Mouse (Mus musculus) testis, adult 2 months (tissue): ENCODE results near the gene Nxph4. TPM values are rescaled to one million over a fixed set of nuclear protein-coding genes. Genes with fewer than 3 reads are reported as not detected.

Source experiments
- H3K27ac ChIP-seq: fragments of 200-500 bp; 2 replicates; pipeline ENCODE4 v1.5.1; 2012; ENCODE audit warnings: low read depth, low read length; ENCODE audit not compliant: control insufficient read depth, insufficient read depth
- H3K27me3 ChIP-seq: fragments of 200-500 bp; 2 replicates; pipeline ENCODE4 v1.6.1; 2012; ENCODE audit warnings: mild to moderate bottlenecking, low read length, moderate library complexity; ENCODE audit not compliant: control insufficient read depth, insufficient read depth
- H3K36me3 ChIP-seq: fragments of 200-500 bp; 2 replicates; pipeline ENCODE4 v1.6.1; 2012; ENCODE audit warnings: mild to moderate bottlenecking, low read length; ENCODE audit not compliant: control insufficient read depth, insufficient read depth
- H3K4me1 ChIP-seq: fragments of 200-500 bp; 2 replicates; pipeline ENCODE4 v1.6.1; 2012; ENCODE audit warnings: low read length; ENCODE audit not compliant: control insufficient read depth, insufficient read depth
- H3K4me3 ChIP-seq: fragments of 200-500 bp; 2 replicates; pipeline ENCODE4 v1.5.1; 2012; ENCODE audit warnings: low read depth, mild to moderate bottlenecking, low read length, moderate library complexity, mixed read lengths; ENCODE audit not compliant: control insufficient read depth
- CTCF ChIP-seq: fragments of 200-500 bp; IDR thresholded peaks from 2 replicates; pipeline ENCODE4 v1.5.1; 2012; ENCODE audit warnings: low read depth, mild to moderate bottlenecking, inconsistent platforms, low read length, moderate library complexity; ENCODE audit not compliant: control insufficient read depth, insufficient read depth, insufficient replicate concordance
- POLR2A ChIP-seq: fragments of 200-500 bp; IDR thresholded peaks from 2 replicates; pipeline ENCODE4 v1.6.1; 2012; ENCODE audit warnings: low read depth, mild to moderate bottlenecking, inconsistent platforms, low read length, moderate library complexity; ENCODE audit not compliant: control insufficient read depth
- polyA plus RNA-seq: library from polyadenylated mRNA; depleted of rRNA; stranded (reverse); fragments of >200 nt; gene quantifications from 2 replicates; pipeline ENCODE4 v1.2.3, GENCODE M21; 2012; rRNA removed

The Nxph4 gene
- 0.36 and 0.51 TPM in 2 replicates for polyA plus RNA-seq

DNA sequence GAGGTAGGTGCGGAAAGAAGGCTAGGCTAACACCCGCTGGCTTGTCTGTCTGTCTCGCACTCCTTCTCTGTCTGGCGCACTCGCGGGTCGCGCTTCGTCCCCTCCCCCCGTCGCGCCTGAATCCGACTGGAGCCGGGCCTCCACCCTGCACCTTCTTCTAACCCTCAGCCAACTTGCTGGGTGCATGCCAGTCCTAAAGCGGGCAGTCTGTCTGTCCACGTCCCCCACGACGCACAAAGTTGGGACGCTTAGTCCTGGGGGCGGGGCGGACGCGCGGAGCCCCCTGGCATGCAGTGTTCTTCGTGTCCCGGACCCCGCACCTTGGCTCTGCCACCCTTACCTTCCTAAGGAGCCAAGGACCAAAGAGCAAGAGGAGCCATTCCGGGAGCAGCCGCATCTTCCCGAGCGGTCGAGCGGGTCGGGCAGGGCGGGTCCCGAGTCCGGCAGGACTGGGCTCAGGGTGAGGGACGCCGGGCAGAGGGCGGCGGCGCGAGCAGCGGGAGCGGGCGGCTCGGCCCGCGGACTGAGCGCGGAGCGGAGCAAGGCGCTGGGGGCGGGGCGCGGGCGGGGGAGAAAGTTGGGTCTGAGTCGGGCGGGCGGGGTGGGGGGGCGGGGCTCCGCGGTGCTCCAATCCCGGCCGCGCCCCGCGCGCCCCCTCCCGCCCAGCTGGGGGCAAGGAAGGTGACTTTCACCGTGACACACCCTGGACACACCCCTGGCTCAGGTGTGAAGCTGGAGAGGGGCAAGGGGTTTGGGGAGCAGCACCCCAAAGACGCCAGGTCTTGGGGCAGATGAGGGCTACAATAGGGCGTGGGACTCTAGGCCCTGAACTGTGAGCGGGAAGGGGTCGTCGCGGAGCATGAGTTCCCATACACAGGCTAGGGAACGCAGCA is at the start of gene Nxph4:
Gene Nxph4 (minus strand): TSS at position 524 of the 893 bp plus-strand sequence.
- Histone ChIP-seq H3K4me3 (peak within 1 kb of the TSS; percentile 59), H3K27me3 (peaks cover 3% of the 10 kb centered on the region), H3K27ac (no peak within 1 kb of the TSS), H3K4me1 (peaks cover 10% of the 10 kb centered on the region), H3K36me3 (no peaks in the 10 kb centered on the region)
- no peak for TF ChIP-seq CTCF
- TF ChIP-seq POLR2A = no peak

DNA sequence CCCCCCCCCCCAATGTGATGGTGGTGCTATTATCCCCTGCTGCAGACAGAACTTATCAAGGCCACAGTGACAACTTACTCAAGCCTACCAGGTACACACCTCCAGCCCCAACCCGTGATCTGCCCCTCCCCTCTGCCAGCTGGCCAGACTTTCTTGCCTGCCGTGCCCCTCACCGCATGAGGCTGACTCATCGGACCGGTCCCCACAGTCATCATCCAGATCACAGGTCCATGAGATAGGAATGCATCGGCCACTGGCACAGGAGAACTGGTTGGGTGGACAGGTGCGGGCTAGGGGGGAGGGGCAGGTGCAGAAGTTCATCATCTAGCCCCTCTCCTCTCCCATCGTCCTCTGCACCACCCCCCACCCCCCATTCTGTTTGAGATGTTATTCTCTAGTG is 49.3 kb upstream of the Nxph4 start:
- no peak for TF ChIP-seq POLR2A
- no peak for TF ChIP-seq CTCF
- Histone ChIP-seq H3K4me1 (no peaks in the 10 kb centered on the region), H3K36me3 (no peaks in the 10 kb centered on the region)

DNA sequence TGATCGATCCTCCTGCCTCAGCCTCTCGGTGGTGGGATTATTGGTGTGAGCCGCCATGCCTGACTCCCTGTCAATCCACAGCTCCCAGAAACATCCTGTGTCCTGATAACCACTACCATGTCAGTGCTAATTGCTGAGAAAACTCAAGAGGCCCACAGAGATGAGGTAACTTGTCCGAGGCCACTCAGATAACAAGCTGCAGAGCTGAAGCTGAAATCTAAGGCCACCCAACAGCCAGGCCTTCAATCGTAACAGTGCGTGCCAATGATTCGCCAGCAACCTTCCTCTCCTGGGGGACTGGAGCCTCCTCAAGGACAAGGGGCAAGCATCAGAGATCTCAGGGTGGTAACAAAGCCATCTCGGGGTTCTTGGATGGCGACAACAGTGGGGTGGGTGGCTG is 46.9 kb upstream of the Nxph4 start:
- no peaks in the 10 kb centered on the region for H3K36me3 ChIP-seq
- no peak for TF ChIP-seq POLR2A
- TF ChIP-seq CTCF = no peak
- H3K4me1 ChIP-seq = no peaks in the 10 kb centered on the region
- no peaks in the 10 kb centered on the region for H3K27me3 ChIP-seq
- H3K4me3 ChIP-seq = no peak overlapping the region
- no peak overlapping the region for H3K27ac ChIP-seq

More for the DNA sequence above, 49.3 kb upstream of the Nxph4 start:
- H3K4me3 ChIP-seq = no peak overlapping the region
- H3K27me3 ChIP-seq = no peaks in the 10 kb centered on the region
- H3K27ac ChIP-seq = no peak overlapping the region

DNA sequence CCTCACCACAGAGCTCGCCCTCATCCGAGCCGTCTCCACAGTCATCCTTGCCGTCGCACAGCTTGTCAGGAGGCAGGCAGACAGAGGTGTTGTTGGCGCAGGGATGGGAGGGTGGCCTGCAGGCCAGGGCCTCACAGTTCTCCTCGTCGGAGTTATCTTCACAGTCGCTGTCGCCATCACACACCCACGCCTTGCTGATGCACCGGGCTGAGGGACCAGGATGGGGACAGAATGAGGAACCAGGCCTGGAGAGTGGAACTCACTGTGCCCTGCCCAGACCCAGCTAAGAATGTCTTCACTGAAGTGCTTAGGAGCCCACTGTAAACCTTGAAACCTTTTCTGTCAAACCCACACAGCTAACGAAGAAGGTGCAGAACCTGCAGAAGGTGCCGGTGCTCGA is 43.6 kb upstream of the Nxph4 start:
- Histone ChIP-seq H3K27ac (no peak overlapping the region), H3K4me1 (no peaks in the 10 kb centered on the region), H3K36me3 (no peaks in the 10 kb centered on the region), H3K4me3 (no peak overlapping the region), H3K27me3 (no peaks in the 10 kb centered on the region)
- TF ChIP-seq POLR2A (no peak), CTCF (no peak)

DNA sequence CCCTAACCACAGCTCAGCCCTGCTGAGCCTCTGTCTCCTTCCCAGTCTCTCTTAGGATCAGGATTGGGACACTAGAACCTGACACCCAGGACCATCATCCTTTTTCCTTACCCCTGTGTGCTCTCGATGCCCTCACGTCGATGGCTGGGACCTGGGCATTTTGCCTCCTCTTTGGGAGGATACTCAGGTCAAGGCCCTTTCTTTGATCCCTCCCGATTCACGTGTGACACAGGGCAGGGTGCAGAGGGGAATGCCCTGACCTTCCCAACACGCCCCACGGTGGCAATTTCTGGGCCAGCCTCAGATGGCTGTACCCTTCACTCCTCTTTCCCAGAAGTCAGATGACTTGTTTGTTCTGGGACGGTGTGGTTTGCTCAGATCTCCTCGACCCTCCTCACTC is 42.8 kb upstream of the Nxph4 start:
- H3K4me3 ChIP-seq = no peak overlapping the region
- H3K36me3 ChIP-seq = no peaks in the 10 kb centered on the region

DNA sequence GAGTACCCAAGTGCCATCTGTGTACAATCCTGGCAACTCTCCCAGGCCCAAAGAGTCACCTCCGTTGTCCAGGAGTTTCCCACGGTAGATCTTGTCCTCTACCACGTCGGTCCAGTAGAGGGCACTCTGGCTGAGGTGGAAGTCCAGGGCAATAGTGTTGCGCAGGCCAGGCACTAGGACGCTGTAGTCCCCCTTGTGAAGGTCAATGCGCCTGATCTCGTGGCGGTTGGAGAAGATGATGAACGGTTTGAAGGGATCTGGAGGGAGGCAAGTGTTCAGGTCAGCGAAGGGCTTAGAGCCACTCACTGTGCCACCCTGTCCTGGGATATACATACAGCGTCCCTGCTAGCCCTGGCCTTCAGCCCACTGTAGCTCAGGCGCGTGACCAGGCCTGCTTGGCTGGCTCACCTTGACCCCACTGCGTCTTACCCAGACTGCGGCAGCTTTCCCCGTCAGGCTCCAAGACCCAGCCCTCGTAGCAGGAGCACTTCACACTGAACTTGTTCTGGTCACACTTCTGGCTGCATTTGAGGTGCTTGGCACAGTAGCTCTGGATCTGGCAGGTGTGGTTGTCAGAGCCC is 42.1 kb upstream of the Nxph4 start:
- no peaks in the 10 kb centered on the region for H3K36me3 ChIP-seq
- TF ChIP-seq CTCF = peak; percentile 69; the same call in 1 of the 2 replicates
- no peak for TF ChIP-seq POLR2A

More for the DNA sequence above, 42.8 kb upstream of the Nxph4 start:
- Histone ChIP-seq H3K27ac (no peak overlapping the region), H3K27me3 (no peaks in the 10 kb centered on the region), H3K4me1 (no peaks in the 10 kb centered on the region)
- no peak for TF ChIP-seq POLR2A
- TF ChIP-seq CTCF = no peak

DNA sequence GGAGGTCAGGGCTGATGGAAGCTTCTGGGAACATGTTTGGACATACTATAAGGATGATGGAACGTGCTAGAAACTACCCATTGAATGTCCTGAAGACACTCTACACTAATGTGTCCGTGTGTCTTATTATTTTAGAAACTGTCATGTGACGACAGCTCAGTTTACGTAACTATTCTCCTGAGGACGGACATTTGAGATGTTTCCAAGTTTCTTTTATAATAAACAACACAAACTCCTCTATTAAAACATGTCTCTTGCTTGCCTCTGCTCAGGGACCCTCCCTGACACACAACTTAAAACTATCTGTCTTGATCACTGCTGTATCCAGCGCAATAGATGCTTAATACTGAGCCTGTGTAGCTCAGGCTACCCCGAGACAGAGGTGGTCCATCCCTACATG is 41.4 kb upstream of the Nxph4 start:
- Histone ChIP-seq H3K27me3 (no peaks in the 10 kb centered on the region), H3K27ac (no peak overlapping the region), H3K4me1 (no peaks in the 10 kb centered on the region), H3K36me3 (no peaks in the 10 kb centered on the region), H3K4me3 (no peak overlapping the region)
- TF ChIP-seq CTCF (no peak), POLR2A (no peak)

More for the DNA sequence above, 42.1 kb upstream of the Nxph4 start:
- no peaks in the 10 kb centered on the region for H3K4me1 ChIP-seq
- H3K27me3 ChIP-seq = no peaks in the 10 kb centered on the region
- no peak overlapping the region for H3K4me3 ChIP-seq
- H3K27ac ChIP-seq = no peak overlapping the region
